Mouse (Mus musculus): ENCODE measurements around the gene Dao.

DNA sequence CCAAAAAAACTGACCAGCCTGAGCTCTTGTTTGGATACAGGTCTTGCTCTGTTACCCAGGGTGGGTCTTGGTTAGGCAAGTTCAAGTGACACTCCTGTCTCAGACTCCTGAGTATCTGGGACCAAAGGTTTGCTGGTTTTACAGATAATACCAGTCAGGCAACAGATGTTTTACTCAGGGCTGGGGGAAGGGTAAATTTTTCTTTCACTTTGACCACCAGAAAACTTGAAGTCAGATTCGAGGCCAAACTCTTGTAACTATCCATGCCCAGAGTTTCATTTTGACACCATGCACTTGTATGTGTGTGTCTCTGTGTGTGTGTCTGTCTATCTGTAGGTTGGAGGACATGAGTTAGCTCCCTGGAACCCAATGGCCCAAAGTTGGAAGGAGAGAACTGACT is 23.0 kb upstream of the Dao start:
- TF ChIP-seq CTCF (IDR thresholded peaks at IDR 0.05; ENCODE audit: extremely low read depth, insufficient read length, insufficient replicate concordance, low read depth, low read length) (no peak), POLR2A (IDR thresholded peaks at IDR 0.05; ENCODE audit: low read depth, low read length) (no peak)
